Mouse (Mus musculus): Measurements from ENCODE around the gene Brpf3.
A peak's percentile ranks its signal among the peaks of the same experiment; 100 is the strongest.
"Not testable (repeated sequence)": the region's sequence is repeated elsewhere in the genome, so short reads cannot be mapped to it uniquely, and the experiment has no call there.

The Brpf3 gene

DNA sequence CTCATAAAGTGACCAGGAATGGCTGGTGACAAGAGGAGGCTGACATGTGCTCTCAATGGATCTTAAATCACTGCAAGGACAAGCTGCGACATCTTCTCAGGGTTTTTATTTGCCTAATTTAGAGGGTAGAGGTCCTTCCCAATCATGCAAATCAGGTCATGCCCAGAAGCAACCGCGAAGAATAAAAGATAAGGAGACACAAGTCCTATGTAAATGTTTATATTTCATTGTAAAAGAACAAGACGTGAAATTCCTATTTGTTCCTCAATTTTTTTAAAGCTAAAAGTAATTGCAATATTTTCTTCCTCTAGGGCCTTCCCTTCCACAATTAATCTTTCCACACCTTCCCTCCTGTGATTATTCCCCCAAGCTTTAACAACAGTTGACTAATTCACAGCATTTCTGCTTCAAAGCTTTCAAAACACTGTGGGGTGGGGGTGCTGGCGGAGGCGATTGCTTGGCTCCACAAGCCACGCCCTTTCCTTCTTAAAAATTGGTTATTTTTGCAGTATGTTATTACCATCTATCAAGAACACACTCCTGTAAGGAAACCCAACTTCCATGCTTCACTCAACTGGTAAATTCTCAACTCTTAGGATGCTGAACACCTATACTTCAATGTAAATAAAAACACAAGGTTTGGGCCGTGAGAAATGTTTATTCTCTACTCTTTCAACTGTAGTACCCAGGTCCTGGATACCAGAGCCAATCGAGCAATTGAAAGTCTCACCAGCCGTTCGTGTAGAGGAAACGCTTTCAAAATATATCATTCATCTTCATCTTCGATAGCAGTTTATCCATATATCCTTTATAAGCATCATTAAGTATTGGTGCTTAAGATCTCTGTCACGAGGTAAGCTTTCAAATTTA is 1.4 kb upstream of the Brpf3 start:
- DNase-seq (ENCODE audit: low spot score in 2 of 2): peak; percentile 46 to 64

DNA sequence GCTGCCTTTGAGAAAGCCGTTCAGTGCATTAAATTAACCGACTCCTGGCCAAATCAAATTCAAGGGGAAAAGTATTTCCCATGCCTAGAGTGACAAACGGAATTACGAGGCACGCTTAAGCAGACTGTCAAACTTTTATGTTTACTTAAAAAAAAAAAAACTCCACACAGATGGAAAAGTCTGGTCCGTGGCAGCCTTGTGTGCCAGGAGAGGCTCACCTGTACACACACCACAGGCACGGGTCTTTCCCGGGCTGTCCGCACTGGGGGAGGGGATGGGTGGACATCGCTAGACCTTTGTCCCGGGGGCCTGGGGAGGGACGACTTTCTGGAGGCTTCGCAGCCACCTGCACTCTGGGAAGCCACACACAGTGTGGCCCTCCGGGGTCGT is 614 bp upstream of the Brpf3 start:
- DNase-seq (ENCODE audit: low spot score in 2 of 2): no peak

DNA sequence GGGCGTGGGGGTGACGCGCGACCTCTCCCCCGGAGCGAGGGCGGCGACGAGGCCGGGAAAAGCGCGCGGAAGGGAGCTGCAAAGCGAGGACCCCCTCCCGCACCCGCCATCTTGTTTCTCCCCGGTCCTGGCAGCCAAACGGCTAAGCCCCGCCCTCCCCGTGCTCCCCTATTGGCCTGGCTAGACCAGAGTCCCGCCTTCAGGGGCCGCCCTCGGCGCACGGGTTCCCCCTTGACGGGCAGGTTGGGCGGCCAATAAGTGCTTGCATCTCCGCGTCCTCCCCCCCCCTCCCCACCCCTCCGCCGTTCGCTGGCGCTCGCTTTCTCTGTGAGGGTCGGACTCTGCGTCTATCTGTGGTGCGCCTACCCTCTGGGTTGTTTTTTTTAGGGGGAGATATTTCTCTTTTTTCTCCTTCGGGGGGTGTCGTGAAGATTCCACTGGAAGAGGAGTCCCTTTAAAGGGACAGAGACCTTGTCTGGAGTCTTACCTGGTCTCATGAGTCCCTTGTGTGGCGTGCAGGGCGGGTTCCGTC is 650 bp downstream of the Brpf3 start:
- DNase-seq (ENCODE audit: low spot score in 2 of 2): peak; percentile 99

DNA sequence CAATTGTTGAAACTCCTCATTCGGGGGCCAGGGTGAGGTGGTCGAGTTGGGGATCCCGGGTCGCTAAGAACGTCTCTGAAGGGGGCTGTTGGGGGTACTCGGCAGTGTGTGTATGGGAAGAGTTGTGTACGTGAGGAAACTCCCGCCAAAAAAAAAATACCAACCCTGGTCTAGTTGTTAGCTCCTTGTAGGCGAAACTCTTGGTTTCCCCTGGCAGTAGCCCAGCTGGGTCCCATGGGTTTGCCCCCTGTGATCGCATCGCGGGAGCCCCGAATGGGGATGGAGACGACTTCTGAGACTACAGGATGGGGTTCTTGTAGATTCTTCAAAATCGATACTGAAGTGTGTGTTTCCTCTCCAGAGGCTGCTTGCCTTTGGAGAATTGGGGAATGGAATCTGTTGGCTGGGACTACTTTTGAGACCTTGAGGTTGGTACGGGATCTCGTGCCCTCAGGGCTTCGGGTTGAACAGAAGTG is 1.2 kb downstream of the Brpf3 start:
- no peak for DNase-seq (ENCODE audit: low spot score in 2 of 2)

DNA sequence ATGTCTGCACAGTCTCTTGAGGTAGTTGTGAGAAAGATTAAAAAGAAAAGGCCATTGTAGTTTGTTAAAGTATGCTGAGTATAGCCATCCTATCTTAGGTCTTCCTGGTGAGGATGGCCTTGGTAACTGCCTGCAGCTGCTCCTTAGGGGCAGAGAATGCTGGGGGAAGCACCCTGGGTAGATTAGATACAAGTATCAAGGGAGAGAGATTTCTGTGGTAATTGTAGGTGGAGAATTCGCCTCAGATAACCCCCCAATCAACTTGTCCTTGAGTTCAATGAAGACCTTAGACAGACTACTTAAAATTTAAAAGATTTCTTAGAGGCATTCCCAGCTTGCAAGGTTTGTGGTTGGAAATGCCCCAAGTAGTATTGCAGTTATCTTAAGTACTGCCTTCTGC is 2.4 kb downstream of the Brpf3 start:
- DNase-seq (ENCODE audit: low spot score in 2 of 2): no peak

DNA sequence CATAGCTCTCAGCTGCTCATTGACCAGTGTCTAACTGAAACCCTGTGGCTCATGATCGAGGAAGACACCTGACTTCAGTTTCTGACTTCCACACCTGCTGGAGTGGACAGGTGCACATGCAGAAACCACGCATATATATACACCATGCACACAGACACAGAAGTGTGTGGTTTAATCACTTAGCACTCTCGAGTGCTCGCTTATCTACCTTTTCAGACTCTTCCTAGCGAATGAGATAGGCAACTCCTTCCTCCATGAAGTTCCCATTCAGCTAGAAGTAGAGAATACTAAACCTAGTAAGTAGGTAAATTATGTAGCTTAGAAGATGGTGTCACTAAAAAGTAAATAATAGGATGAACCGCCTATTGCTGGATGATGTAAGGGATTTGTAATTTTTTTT is 4.1 kb downstream of the Brpf3 start:
- DNase-seq (ENCODE audit: low spot score in 2 of 2): no peak

DNA sequence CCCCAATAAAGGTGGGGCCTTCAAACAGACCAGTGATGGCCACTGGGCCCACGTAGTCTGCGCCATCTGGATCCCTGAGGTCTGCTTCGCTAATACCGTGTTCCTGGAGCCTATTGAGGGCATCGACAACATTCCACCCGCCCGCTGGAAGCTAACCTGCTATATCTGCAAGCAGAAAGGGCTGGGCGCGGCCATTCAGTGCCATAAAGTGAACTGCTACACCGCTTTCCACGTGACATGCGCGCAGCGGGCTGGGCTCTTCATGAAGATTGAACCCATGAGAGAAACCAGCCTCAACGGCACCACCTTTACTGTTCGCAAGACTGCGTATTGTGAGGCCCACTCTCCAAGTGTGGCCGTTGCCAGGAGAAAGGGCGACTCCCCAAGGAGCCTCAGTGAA is 5.9 kb downstream of the Brpf3 start:
- DNase-seq (ENCODE audit: low spot score in 2 of 2): no peak

DNA sequence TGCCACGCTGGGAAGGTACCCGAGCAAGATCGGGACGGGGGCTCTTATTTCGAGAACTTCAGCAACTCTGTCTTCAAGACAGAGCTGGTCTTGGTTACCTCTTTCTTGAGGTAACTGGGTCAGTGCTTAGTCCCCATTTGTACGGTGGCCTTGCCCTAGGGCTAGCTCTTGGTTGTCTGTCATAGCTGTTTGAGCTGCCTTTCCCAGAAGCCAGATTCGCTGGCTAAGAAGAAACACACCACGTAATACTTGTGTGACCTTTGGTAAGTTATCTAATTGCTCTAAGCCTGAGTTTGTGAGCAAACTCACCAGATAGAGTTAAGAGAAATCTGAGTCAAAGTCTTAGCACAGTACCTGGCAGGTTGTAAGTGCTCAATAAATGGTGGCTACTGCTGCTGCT is 7.8 kb downstream of the Brpf3 start:
- no peak for DNase-seq (ENCODE audit: low spot score in 2 of 2)

DNA sequence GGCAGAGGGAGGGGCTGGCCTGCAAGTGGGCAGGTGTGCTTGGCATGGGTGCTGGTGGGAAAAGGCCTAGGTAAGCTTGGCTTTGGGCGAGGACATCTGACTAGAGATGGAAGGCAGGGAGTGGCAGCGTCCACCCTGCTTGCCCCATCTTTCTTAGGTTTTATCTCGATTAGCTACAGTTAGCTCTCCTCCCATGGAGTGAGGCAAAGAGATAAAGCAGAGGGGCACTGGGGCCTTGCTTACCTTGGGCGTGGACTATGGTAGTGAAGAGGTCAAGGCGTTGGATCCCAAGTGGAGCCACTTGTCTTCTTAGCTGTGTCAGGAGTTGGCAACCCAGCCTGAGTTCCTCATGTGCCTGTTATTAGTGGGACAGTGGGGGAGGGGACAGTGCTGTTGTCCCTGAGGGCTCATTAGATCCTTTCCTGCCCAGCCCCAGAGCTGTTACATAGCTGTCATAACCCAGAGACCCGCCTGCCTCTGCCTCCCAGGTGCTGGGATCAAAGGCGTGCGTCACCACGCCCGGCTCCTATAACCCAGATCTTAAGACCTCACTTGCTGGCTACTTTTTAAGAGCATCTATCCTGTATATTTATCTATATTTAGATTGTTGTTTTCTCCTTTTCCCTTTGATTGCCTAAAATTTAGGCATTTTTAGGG is 8.4 kb downstream of the Brpf3 start:
- peak; percentile 48 to 66 for DNase-seq (ENCODE audit: low spot score in 2 of 2)

DNA sequence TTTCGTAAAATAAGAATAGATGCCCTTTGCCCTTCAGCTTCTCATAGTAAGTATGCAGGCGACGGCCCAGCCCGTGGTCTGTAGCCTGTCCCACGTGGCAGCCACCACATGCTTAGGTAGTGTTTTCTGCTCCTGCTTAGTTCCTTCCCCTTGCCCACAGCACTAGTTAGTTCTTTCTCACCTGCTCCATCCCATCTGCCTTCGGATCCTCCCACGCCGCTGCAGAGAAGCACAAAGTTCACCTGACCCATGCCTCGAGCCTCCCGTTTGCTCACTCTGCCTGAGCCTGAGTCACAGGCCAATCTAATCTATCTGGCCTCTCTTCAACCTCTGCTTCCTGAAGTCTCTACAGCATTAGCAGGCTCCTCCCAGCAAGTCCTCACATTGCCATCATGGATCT is 11.5 kb downstream of the Brpf3 start:
- no peak for DNase-seq (ENCODE audit: low spot score in 2 of 2)

DNA sequence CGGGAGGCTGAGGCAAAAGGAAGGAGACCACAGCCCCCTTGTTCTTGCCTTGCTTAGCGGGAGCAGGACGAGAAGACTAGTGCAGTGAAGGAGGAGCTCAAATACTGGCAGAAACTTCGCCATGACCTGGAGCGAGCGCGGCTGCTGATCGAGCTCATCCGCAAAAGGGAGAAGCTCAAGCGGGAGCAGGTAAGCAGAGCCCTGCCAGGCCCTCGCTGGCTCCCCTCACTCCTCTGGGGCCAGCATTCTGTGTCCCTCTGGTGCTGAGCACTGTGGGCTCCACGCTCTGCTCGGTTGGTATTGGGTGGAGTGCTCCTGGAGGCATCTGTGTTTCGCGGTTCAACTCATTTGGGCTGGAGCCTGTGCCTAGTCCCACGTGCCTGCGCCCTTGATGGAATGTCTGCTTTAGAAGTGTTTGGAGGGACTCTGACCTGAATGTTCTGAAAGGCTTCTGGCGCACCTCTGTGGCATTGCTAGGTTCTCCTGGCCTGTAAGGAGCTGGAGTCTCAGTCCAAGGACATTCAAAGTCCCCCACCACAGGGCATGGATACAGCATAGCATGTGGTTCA is 13.7 kb downstream of the Brpf3 start:
- DNase-seq (ENCODE audit: low spot score in 2 of 2): no peak

DNA sequence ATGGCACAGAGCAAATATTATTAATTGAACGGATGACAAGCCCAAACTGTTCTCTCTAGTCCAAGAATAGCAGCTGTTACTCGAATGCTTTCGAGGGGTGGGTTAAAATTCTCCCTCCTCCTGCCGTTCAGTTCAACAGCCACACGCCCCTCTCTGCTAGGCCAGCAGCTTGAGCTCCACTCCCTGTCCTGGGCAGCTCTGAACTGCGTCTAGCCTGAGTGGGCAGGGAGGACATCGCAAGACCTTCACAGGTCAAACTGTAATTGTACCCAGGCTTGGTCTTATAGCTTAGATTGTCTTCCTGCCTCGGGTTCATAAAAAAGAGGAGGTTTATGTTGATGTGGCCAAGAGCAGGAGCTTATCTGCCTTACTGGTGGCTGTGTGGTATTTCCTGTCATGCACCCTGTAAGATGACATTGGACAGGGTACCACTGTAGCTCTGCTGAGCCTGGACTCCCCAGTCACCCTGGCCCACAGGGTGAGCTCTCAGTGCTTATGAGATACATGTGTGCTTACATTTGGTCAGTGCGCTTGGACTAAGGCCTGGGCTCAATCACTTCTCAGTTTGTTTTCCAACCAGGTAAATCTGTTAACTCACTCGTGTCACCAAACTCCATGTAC is 14.6 kb downstream of the Brpf3 start:
- DNase-seq (ENCODE audit: low spot score in 2 of 2): no peak

DNA sequence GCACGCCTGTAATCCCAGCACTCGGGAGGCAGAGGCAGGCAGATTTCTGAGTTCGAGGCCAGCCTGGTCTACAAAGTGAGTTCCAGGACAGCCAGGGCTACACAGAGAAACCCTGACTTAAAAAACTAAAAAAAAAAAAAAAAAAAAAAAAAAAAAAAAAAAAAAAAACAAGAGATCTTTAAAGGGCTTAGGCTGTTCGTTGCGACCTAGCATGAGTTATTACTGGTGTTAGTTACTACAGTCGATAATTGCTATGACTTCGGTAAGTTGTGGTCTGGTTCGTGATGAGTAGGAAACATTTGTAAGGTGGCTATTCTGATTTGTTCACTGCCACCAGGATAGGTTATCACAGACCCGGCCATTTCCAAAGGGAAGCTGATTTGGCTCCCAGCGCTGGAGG is 15.4 kb downstream of the Brpf3 start:
- DNase-seq (ENCODE audit: low spot score in 2 of 2): not testable (repeated sequence)

DNA sequence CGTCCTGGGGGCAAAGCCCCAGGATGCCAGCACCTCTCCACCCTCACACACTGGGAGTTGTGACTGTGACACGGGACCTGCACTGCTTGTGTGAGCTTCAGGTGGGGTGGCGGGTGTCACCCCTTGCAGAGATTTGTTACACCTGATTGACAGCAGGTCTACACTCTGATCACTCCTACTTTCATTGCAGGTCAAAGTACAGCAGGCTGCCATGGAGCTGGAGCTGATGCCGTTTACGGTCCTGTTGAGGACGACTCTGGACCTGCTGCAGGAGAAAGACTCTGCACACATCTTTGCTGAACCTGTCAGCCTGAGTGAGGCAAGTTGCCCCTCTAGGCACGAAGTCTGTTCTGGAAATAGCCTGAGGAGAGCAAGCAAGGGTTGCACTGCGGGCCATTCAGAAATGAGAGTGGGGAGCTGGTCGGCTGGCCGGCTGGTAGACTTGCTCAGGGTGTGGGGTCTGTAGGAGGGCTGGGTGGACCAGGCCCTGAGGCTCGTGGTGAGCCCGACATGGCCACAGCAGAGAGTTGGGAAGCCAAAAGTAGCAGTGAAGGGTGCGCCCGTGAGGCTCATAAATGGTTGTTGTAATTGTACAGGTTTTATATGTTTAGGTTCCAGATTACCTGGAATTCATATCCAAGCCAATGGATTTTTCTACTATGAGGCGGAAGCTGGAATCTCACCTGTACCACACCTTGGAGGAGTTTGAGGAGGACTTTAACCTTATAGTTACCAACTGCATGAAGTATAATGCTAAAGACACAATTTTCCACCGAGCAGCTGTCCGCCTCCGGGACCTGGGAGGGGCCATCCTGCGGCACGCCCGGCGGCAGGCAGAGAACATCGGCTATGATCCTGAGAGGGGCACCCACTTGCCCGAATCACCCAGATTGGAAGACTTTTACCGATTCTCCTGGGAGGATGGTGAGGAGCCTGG is 16.3 kb downstream of the Brpf3 start:
- DNase-seq (ENCODE audit: low spot score in 2 of 2): no peak

DNA sequence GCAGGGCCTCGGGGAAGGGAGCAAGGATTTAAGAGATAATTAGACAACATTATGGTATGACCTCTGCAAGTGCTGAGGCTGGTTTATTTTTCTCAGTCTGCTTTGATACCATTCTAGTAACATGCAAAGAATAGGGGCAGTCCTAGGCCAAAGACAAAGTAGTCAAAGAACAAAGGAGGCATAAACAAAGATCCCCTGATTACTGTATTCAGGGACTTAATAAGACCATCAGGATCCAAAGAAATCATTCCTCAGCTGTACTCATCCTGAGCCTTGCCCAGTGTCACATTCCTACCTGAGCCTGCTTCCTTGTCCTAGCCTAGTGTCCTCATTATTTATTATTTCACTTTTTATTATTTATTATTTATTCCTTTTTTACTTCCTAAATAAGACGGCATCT is 19.3 kb downstream of the Brpf3 start:
- DNase-seq (ENCODE audit: low spot score in 2 of 2): no peak

DNA sequence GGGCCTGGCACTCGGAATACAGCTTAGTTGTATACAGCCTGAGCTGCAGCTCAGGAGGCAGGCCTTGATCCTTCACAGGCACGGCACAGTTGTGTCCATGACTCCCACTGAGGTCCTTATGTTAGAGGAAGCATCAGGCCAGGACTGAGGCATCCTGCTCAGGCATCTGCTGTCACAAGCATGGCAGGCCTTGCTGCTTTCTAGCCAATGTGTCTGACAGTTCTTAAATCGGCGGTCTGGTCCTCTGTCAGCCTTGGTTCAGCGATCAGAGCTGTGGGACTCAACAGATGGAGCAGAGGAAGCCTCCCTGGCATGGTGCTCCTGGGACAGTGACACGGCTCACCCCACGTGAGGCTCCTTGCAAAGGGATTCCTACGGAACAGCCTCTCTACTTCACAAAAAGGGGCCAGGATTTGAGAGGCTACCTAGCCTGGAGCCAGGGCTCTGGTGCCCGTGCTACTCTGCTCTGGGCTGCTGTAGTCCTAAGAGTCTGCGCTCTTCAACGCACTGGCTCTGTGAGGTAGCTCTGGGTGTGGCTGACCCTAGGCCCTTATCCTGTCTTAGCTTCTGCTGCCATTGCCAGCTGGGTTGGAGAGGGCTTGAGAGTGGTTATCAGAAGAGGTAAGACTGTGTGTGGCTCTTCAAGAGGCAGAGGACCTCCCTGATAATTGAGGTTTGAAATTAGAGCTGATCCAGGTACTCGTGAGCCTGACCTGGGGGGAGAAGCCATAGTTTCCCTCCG is 22.3 kb downstream of the Brpf3 start:
- peak; percentile 65 to 80 for DNase-seq (ENCODE audit: low spot score in 2 of 2)

DNA sequence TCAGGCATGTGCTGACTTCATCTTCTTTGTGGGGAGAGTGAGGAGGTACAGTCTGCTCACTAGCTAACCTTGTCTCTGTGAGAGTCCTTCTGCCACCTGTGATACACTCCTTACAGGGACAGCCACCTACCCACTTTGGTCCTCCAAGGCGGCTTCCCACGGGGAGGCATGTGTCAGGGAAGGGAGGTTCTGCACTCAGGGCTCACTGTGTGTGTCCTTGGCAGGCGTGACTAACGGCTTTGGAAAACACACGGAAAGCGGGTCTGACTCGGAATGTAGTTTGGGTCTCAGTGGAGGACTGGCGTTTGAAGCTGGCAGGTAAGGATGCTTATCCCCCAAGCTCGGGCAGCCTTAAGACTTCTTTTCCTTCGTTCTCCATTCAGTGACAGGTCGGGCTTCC is 22.9 kb downstream of the Brpf3 start:
- no peak for DNase-seq (ENCODE audit: low spot score in 2 of 2)

DNA sequence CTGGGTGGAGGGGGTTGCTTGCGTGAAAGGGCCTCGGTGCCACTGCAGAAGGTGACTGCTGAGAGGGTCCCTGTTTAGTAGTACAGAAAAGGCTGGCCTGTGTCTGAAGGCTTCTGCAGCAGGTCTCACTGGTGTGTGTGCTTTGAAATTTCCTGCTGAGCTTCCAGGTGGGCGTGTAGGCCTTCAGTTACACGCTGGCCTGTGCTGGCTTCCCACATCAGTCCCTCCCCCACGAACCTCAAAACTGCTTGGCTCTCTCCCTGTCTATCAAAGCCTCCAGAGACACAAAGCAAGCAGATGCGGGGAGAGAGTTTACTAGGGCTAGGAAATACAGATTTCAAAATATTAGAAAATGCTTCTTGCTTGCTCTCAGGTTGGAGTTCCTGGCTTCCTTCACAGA is 24.0 kb downstream of the Brpf3 start:
- no peak for DNase-seq (ENCODE audit: low spot score in 2 of 2)

DNA sequence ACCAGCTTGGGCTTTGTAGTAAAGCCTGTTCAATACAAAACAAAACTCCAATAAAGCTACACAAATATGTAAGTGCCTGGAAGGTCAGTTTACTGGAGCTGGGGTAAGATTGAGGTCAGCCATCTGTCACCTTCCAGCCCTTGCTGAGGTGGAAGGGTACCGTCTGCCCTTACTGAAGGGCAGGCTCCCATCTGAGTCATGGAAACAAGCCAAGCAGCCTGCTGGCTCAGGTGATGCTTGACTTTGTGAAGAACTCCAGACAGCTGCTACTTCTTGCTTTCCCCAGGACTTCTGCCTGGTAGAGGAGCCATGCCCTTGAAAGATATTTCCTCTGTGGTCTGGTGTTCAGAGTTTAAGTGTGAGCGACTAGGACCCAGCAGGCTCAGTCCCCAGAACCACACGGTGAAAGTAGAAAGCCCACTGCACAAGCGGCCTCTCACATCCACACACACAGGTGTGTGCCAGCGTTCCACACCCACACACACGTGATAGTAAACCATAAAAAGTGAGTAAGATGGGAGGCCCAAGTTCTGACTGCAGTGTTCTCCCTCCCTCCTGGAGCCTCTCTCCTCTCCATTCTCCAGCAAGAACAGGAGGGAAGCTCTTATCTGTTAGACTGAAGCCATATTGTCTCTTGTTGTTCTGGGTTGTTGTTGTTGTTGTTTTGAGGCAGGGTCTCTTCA is 24.6 kb downstream of the Brpf3 start:
- no peak for DNase-seq (ENCODE audit: low spot score in 2 of 2)

Data from spleen, postnatal 36 days (tissue).